Mouse (Mus musculus): Measurements from ENCODE around the gene Adamts2. TPM values are rescaled to one million over a fixed set of nuclear protein-coding genes. Genes with fewer than 3 reads are reported as not detected.

The Adamts2 gene
- total RNA-seq, 2 experiments from 2014 or later, result 19.1 to 20.0 TPM

- no peak for DNase-seq (ENCODE audit: low spot score)
These were observed 169.1 kb downstream of the Adamts2 start for GRCm38 (mm10) chr11:50771006-50771405.

GRCm38 (mm10) chr11:50797674-50798073, 195.8 kb downstream of the Adamts2 start:
- intact Hi-C loops (cut with DNase I), result no loop called here
- DNase-seq (ENCODE audit: low spot score), result no peak

More at GRCm38 (mm10) chr11:50771006-50771405, 169.1 kb downstream of the Adamts2 start:
- intact Hi-C loops (cut with DNase I), result no loop called here

- intact Hi-C loops (cut with DNase I), result no loop called here
- no peak for DNase-seq (ENCODE audit: low spot score)
These were observed 197.0 kb downstream of the Adamts2 start for GRCm38 (mm10) chr11:50798836-50799235.

GRCm38 (mm10) chr11:50814233-50814632, 212.3 kb downstream of the Adamts2 start:
- intact Hi-C loops (cut with DNase I), result no loop called here
- no peak for DNase-seq (ENCODE audit: low spot score)

GRCm38 (mm10) chr11:50826214-50826613, 224.3 kb downstream of the Adamts2 start:
- no peak for DNase-seq (ENCODE audit: low spot score)
- intact Hi-C loops (cut with DNase I), result loop anchor here (5.0 kb wide), 2 partner anchors 106 to 231 kb away; partner anchors contain the start of genes Zfp354a and Zfp354b

- intact Hi-C loops (cut with DNase I), result loop anchor here (5.0 kb wide), 2 partner anchors 105 to 230 kb away; partner anchors contain the start of genes Zfp354a and Zfp354b
- DNase-seq (ENCODE audit: low spot score), result peak; percentile 68
These were observed 225.4 kb downstream of the Adamts2 start, which contains the start of gene Zfp354c for GRCm38 (mm10) chr11:50827010-50827953. Gene Zfp354c, minus strand, starts transcription at chr11:50827724.

GRCm38 (mm10) chr11:50835727-50836126, 233.8 kb downstream of the Adamts2 start:
- intact Hi-C loops (cut with DNase I), result no loop called here
- DNase-seq (ENCODE audit: low spot score), result no peak

GRCm38 (mm10) chr11:50841023-50841735, 239.3 kb downstream of the Adamts2 start, which contains the start of gene Zfp879:
Gene Zfp879, minus strand, starts transcription at chr11:50841552.
- DNase-seq (ENCODE audit: low spot score), result peak; percentile 73
- intact Hi-C loops (cut with DNase I), result loop anchor here (5.0 kb wide), 1 partner anchor 76 kb away; the partner anchor contains the start of gene Zfp2

- intact Hi-C loops (cut with DNase I), result no loop called here
- no peak for DNase-seq (ENCODE audit: low spot score)
These were observed 244.1 kb downstream of the Adamts2 start for GRCm38 (mm10) chr11:50845951-50846350.

- intact Hi-C loops (cut with DNase I), result no loop called here
- no peak for DNase-seq (ENCODE audit: low spot score)
These were observed 245.2 kb downstream of the Adamts2 start for GRCm38 (mm10) chr11:50847047-50847446.

GRCm38 (mm10) chr11:50848520-50849137, 246.7 kb downstream of the Adamts2 start:
- intact Hi-C loops (cut with DNase I), result no loop called here
- DNase-seq (ENCODE audit: low spot score), result no peak

GRCm38 (mm10) chr11:50849310-50849709, 247.4 kb downstream of the Adamts2 start:
- intact Hi-C loops (cut with DNase I), result no loop called here
- no peak for DNase-seq (ENCODE audit: low spot score)

GRCm38 (mm10) chr11:50850177-50850735, 248.4 kb downstream of the Adamts2 start, which contains the start of gene Grm6:
Gene Grm6, plus strand, starts transcription at chr11:50850685.
- intact Hi-C loops (cut with DNase I), result no loop called here
- no peak for DNase-seq (ENCODE audit: low spot score)

- intact Hi-C loops (cut with DNase I), result no loop called here
- DNase-seq (ENCODE audit: low spot score), result no peak
These were observed 249.2 kb downstream of the Adamts2 start for GRCm38 (mm10) chr11:50850989-50851601.

Other genes starting within 250 kb of the Adamts2 start
- not detected for gene Cby3, start 247.6 kb upstream of the Adamts2 start, total RNA-seq (2021)
- 100 to 1,000 TPM; 102 to 128 TPM for gene Hnrnph1, start 225.1 kb upstream of the Adamts2 start, total RNA-seq (2021)
- gene Rufy1, start 171.0 kb upstream of the Adamts2 start, total RNA-seq (2021), result 10 to 100 TPM; 27.6 to 29.5 TPM
- 1 to 10 TPM; 3.4 to 4.6 TPM for gene Zfp354c, start 225.6 kb downstream of the Adamts2 start, total RNA-seq (2021)
- gene Zfp879, start 239.5 kb downstream of the Adamts2 start, total RNA-seq (2021), result 1 to 10 TPM; 1.1 to 1.3 TPM
- not detected for gene Grm6, start 248.6 kb downstream of the Adamts2 start, total RNA-seq (2021)

Data from heart, postnatal 25 days (tissue).